Mouse (Mus musculus): ENCODE data around the gene Cd44.

Gene Cd44

DNA sequence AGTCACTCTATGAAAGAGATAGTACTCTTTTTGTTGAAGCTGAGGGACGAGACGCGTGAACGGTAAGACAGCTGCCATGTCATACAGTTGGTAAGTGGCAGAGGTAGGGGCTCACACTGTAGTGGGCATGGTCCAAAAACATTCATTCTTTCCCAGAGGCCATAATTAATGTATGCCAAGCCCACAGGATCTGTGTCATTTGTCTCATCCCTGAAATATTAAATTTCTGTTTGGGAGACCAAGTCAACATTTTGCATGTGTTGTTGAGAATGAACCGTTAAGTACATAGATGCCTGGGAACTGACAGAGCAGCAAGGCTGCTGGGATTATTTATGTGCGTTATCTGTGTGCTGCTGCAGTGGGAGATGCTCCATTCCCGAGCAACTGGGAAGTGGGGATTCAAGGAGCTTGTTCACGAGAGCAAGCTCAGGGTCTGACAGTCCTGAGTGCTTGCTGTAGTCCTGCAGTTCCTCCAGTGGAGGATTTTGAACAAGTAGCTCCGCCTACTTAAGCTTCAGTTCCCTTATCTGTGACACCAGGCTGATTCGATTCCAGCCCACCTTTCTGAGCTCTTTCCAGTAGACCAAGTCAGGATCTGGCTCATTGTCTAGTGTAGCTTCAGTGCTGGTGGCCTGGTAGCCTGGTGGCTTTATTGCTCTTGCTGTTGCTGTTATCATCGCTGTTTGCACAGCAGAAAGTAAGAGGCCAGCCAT, 12.5 kb upstream of the Cd44 start:
- no peak for DNase-seq (ENCODE audit: low spot score)

DNA sequence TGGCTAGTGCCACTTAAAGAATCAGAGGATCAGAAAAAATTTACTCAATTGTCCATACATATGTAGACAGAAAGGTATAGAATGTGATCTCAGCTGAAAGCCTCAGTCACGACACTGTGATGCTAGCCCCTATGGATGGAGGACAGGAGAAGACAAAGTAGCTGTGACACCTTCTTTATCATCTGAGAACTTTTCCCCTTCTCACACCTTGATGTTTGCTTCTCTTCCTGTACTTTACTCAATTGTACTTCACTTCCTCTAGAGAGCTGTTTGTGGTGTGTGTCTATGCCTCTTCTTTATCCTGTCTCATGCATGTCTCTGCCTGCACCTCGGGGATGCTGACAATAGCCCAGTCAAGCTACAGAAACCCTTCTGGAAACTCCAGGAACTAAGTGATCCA, 11.5 kb upstream of the Cd44 start:
- DNase-seq (ENCODE audit: low spot score): no peak

DNA sequence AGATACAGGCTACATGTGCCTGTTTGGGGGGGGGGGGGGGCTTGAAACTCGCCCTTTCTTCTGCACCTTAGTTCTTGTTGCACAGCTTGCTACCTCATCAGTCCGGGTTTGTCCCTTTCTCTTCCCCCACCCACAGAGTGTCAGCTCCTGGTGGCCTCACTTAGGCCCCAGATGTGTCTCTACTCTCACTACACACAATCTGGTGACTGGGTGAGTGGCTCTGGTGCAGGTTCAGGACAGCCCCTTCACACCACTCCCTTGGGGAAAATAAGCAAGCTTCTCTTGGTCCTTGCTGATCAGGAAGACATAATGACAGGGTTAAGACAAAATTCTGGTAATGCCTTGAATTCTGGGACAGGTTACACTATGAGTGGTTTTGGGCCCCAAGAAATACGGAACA, 11.0 kb upstream of the Cd44 start:
- DNase-seq (ENCODE audit: low spot score): no peak

DNA sequence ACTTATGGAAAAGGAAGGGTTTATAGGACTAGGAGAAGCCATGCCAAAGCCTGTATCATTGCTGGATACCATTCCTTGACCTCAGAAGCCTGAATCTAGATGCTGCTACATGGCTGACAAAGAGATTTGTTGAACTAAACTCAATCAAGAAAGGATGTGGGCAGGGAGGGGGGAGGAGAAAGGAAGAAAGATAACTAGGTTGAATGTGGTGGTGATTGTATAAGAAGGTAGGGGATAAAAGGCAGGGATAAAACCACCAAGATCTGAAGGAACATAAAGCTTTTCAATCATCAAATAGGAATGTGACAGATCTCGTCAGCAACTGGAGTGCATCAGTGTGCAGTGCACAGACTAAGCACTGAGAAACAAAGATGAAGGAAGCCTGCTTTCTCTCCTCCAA, 7.9 kb upstream of the Cd44 start:
- DNase-seq (ENCODE audit: low spot score): no peak

DNA sequence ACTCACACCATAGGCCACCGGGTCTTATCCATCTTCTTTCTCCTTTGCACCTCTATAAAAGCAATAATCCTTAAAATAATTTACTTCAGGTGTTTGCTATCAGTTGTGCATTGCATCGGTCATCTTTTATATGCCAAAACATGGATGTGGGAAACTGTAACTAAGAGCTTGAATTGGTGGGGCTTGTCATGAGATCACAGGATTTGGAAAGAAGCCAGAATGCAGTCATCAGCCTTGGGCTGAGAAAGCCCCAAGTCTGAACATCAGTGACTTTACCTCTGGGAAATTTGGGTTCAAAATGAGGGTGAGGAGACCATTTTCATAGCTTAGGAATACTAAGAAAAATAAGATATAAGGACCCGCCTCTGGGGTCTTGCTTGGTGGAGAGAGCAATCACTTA, 4.1 kb upstream of the Cd44 start:
- no peak for DNase-seq (ENCODE audit: low spot score)

DNA sequence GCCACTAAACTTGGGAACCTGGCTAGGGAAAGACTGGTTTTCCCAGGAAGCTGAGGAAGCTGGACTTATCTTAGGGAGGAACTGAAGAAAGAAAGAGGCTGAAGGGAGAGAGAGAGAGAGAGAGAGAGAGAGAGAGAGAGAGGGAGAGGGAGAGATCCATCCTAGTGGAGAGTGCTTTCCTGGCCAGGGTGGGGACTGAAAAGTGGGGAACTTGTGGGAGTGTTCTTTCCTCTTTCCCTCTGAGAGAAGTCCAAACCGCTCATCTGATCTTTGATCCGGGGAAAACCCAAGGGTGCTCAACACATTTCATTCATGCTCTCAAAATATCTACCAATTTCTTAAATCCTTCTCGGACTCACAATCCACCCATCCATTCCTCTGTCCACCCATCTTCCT, 361 bp upstream of the Cd44 start:
- no peak for DNase-seq (ENCODE audit: low spot score)

DNA sequence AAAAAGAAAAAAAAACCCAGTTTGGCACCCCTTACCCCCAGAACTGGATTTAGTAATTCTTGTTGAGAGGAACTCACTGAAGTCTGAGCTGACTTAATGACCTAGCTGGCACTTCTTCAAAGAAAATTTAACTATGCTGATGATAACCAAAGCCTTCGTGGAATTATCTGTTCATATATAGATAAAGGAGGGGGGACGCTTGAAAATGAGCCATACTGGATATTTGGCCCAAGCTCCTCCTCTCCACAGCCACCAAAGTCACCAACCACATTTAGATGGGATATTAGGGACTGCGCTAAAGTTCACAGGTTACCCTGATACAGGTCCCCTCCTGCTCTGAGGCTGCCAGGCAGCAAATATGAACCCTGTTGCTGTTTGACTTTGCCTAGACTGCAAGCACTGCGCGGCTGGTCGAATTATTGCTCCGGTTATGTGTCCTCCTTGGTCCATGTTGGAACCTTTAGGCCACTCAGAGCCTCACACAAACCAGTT, 1.2 kb downstream of the Cd44 start:
- DNase-seq (ENCODE audit: low spot score): no peak

DNA sequence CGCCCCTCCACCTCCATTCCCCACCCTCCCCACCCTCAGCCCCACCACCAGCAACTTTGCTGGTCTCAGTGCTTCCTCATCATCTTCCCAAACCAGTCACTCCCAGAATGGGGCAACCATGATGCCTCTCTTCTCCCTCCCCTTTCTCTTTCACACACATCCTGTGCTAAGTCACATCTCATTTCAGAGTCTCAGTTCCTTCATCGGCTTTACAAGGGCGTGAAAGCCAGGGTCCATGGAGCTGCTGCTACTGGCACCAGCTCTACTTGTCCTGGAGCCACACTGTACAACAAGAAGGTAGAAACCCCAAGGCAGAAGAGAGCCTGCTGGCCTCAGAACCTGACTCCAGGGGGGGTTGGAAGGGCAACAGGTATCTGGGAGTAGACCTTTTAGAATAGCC, 2.2 kb downstream of the Cd44 start:
- no peak for DNase-seq (ENCODE audit: low spot score)

DNA sequence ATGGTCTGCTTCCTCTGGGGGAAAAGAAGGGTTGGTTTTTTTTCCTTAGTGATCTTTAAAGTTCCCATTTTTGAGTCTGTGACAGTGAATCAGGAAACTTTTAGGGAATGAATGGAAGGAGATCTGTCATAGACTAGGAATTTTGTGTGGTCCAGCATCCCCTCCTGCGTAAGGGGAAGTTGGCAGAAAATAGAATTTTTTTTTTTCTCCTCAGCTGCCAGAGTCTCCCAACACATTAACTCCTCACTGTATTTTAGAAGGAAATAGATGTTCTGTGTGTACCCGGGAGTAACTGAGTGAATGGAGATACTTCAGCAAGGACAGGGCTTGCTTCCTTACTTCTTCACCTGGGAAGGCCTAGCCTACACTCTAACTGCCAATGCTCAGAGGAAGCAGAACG, 2.9 kb downstream of the Cd44 start:
- DNase-seq (ENCODE audit: low spot score): no peak

DNA sequence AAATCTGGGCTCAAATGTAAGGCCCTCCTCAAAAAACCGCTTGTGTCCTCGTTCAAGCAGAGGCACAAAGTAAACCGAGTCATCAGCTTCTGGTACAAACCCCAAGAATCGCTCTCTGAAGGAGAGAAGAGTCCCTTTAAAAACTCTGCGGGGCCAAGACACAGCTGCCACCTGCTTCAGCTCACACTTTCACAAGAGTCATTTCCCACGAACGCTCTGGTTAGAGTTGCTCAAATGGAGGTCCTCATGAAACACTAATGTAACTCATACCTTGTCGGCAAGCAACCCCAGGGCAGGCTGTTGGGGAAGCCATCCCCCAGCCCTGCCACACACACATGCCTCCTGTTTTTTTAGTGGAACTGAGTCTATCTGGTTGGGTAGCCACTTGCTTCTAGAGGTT, 5.3 kb downstream of the Cd44 start:
- no peak for DNase-seq (ENCODE audit: low spot score)

DNA sequence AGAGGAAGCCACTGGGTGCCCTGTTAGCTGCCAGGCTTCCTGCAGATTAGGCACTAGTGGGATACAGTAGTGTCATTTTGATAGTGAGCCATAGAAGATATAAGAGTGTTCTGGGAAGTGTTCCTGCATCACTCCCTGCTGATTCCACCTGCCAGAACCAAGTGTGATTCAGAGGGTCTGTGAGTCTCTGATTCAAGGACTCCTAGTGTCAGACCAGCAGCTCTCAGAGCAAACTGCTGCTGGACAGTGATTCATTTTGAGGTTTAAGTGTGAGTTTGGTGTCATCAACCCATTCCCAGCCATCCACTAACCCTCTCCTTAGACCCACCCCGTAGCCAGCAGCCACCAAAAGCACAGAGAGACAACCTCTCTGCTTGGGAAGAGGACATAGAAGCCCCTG, 6.3 kb downstream of the Cd44 start:
- no peak for DNase-seq (ENCODE audit: low spot score)

DNA sequence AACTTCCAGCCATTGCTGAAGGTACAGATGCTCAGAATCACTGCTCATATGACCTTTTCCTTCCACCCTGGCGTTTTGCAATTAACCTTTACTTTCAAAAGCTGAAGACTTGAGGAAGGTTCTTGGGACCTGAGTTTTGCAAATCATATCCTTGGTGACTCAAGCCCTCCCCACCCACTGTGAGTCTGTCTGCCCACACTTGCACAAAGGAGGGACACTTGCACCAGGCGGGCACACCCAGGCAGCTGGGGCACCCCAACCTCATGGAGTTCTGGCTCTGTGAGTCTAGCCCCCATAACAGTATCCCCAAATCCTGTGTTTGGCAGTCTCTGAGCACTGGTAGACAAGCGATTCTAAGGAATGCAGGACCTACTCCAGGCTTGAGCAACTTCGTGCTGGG, 6.7 kb downstream of the Cd44 start:
- DNase-seq (ENCODE audit: low spot score): no peak

DNA sequence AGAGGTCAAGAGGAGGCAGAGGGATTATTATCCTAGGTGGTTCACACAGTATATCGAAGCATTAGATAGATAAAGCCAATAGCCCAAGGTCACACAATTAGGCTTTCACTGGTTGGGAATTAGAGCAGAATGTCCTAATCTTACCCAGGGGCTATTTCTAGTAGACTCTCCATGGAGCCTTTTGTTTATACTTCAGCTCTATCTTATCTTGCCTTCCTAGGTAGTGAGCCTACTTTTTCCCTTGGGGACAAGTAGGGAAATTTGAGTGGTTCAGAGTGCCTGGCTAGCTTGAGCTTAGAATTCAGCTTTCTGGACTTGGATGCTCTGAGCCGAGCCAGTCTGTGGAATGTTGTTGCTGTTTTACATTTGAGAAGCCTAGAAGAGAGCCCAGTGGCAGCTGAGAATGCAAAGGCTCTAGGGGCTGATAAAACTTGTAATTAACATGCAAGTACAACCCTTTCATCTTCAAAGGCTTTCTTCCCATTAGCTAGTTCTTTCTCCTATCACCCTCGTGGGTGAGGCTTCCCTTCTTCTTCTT, 12.7 kb downstream of the Cd44 start:
- DNase-seq (ENCODE audit: low spot score): no peak

DNA sequence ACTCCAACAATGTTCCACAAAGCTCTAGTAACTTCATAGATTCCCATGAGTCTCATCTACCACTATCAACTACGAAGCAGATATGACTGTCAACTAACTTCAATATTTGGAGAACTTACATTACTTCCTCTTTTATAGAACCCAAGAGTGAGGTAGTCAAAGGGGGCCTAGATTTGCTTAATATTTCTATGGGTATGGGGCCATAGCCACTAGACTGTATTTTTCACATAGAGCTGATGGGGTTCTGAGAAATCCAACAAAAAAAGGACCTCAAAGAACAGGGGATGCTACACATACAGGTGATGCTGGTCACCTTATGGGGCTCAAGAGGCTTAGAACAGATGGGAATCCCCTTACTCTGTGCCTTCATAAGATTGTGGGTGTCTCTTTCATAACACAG, 14.3 kb downstream of the Cd44 start:
- no peak for DNase-seq (ENCODE audit: low spot score)

DNA sequence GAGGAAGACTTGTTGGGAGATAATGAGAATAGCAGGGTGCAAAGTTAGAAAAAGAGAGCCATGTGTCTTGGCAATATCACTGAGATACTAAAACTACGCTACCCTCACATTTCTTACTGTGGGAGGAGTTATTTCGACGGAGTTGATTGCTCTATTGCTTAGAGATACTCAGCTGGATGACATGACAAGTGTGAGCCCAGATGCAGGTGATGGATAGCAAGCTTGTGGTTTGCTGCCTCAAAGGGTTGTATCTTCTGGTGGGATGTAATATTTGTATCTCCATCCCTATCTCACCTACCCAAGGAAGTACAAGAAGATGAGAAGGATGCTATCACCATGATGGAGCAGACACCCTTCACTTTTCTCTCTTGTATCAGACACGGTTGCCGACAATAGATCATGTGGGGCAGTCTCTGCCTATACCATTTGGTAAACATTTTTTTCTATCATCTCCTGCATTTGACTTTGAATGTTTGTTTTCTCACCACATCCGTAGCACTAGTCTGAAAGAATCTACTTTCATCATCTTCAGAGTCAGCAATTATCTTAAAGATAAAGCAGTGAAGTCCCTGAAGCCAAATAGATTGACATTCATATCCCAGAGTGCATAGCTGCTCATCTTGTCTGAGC, 15.0 kb downstream of the Cd44 start:
- DNase-seq (ENCODE audit: low spot score): no peak

DNA sequence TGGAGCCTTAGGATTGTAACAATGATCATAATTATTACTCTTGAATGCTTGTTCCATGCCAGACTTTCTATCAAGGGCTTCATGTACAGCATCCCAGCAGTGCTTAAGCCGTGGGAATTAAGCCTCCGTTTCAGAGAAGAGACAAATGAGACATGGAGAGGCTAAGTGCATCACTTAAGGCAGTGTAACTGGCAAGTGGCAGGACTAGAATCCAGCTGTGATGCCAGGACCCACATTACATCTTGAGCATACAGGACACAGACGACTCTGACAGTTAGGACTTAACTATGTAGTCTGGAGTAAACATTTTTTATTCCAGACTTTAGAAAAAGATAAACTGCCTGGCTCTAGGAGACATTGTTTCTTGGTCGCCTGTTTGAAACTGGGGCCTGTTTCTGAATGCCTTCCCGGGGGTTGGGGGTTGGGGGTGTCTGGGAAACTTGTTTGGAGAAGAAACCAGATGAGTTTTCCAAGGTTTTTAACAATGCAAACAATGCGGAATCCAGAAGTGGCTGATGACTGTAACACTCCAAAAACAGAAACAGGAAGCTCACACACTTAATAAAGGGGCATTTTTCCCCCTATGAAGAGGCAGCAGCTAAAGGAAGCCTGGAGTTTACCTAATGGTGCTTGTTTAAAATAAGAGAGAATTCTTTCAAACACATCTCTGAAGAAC, 18.7 kb downstream of the Cd44 start:
- no peak for DNase-seq (ENCODE audit: low spot score)

DNA sequence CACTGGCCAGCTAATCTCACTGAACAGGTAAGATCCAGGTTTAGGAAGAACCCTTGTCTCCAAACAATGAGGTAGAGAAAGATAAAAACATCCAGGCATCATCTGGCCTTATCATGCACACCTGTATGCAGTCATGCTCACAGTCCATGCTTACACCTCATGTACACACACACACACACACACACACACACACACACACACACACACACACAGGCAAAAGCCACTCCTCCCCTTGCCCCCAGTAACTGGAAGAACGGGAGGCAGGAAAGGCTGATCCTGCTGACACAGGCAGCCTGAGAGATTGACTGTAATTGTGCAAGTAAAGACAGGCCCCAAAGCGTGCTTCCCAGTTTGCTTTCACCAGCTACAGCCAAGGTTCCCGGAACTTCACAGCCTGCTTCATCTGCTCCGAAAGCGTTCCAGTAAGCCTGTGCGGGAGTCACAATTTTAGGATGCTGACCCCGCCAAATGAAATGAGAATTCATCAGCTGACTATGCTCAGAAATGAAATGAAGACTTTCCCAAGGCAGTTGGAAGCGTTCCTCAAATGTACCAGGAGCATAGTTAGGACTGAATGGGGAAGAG, 19.4 kb downstream of the Cd44 start:
- peak; percentile 58 for DNase-seq (ENCODE audit: low spot score)

DNA sequence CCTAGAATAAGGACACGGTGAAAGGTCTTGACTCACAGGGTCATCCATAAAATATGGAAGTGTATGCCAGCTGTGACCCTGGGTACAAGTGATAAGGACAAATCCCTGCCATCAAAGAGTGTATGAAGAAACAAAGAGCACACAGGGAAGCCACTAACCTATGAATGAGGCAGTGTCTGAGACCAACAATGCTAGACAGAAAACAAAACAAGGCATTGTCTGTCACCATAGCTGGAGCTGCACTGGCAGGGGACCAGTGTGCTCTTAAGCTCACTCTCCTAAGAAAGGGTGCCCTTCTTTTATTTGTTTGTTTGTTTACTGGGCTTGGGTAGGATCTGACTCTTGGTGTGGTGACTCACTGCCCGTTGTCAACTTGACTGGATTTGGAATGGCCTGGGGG, 23.0 kb downstream of the Cd44 start:
- DNase-seq (ENCODE audit: low spot score): no peak

DNA sequence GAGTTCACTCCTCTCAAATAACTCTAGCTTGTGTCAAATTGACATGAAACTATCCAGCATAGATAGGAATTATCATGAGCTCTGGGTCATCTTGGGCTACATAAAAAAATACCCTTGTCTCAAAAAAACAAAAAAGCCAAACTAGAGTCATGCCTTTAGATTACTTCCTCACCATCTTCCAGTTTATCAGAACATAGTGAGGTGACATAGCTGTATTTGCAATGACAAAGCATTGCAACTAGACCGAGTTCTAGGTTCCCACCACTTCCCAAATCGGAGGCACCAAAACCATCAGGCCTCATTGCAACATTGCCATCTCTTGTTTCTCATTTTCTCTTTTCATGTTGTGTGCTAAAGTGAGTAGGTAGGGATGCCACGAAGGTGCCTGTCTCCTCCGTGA, 24.0 kb downstream of the Cd44 start:
- DNase-seq (ENCODE audit: low spot score): no peak

DNA sequence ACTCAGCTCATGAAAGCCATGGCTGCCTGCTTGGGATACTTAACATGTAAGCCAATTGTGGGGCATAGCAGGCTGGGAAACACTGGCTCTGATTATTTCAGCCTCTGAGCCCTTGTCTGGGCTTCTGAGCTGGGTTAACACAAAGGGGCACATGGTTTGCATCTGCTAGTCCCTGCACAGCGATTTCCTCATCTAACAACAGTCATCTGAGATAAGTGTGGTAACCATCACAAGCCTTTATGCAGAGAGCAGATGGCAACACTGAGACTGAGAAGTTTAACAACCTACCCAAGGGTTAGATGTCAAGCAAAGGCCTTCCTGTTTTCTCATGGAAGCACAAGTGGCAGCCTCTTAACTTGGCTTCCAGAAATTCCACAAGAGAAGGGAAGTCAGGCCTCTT, 25.3 kb downstream of the Cd44 start:
- DNase-seq (ENCODE audit: low spot score): no peak

DNA sequence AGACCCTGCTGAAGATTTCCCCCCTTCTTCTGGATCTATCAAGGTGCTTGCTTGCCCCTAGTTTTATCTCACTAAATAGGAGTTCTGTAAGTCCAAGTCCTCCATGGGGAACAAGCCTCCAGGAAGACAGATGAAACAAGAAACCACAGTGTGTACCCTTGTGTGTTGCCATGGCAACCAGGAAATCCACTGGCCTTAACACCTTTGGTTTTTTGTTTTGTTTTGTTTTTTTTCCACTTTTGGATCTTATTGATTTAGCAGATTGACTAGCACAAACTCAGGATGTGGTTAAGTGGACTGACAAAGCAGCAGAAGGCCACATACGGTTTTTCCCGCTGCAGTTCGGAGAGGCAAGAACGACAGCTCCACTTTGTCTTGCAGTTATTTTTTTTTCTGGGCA, 27.6 kb downstream of the Cd44 start:
- DNase-seq (ENCODE audit: low spot score): no peak

DNA sequence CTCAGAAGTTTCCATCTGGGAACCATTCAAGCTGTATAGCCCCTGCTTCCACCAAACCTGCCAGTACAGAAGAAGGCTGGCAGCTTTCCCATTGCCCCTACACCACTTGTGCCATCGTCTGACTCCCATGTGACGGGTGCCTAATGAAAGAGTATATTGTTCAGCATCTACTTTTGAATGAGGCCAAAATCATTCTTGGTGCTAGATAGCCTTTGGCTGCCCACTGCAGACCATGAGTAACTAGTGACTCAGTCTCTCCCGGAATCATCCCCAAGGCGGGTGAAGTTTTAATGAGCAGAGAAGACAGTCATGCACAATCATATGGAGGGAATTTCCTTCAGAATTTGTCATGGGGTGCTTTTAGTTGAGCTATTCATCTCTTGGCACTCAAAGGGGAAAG, 28.3 kb downstream of the Cd44 start:
- no peak for DNase-seq (ENCODE audit: low spot score)

DNA sequence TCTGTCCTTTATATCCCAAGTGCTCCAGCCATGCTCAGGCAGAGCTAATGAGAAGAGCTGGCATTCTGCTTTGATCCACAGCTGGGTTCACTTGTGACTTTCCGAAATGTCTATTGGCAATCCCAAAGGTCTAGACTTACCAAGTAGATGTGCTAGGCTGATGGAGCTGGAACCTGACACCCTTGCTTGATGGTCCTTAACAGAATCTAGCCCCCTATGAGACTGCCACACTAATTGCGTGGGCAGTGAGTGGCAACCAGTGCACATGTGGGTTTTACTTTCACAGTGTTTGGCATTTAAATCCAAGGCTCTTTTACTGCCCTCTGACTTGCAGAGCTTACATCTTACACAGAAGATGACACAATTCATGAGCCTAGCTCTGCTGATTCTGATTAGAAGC, 29.0 kb downstream of the Cd44 start:
- DNase-seq (ENCODE audit: low spot score): no peak

Measured in urinary bladder, postnatal 14 days (tissue).